Mouse (Mus musculus) kidney, adult 2 months (tissue): ENCODE results near the gene Cnpy3. TPM values are rescaled to one million over a fixed set of nuclear protein-coding genes. Genes with fewer than 3 reads are reported as not detected.
"Not testable (repeated sequence)": the region's sequence is repeated elsewhere in the genome, so short reads cannot be mapped to it uniquely, and the experiment has no call there.

ENCODE experiments used
- DNase-seq: peaks from one replicate; pipeline ENCODE4 v3.0.0; 2021
- H3K27ac ChIP-seq: fragments of 200-500 bp; 2 replicates; pipeline ENCODE4 v1.5.1; 2012; ENCODE audit warnings: low read depth, low read length, control low read depth, inconsistent platforms; ENCODE audit not compliant: insufficient read depth
- H3K27me3 ChIP-seq: fragments of 200-500 bp; replicated peaks from 2 replicates; pipeline ENCODE4 v1.6.1; 2012; ENCODE audit warnings: mild to moderate bottlenecking, moderate library complexity, low read length, inconsistent platforms; ENCODE audit not compliant: control insufficient read depth, insufficient read depth
- H3K36me3 ChIP-seq: fragments of 200-500 bp; 2 replicates; pipeline ENCODE4 v1.6.1; 2012; ENCODE audit warnings: mild to moderate bottlenecking, moderate library complexity, low read length, inconsistent platforms; ENCODE audit not compliant: control insufficient read depth, insufficient read depth
- H3K4me1 ChIP-seq: fragments of 200-500 bp; 2 replicates; pipeline ENCODE4 v1.6.1; 2011; ENCODE audit warnings: low read length; ENCODE audit not compliant: control insufficient read depth, insufficient read depth
- H3K4me3 ChIP-seq: fragments of 200-500 bp; 2 replicates; pipeline ENCODE4 v1.5.1; 2011; ENCODE audit warnings: mild to moderate bottlenecking, low read depth, low read length, control low read depth; ENCODE audit not compliant: insufficient read depth
- CTCF ChIP-seq: fragments of 200-500 bp; conservative IDR thresholded peaks from 2 replicates; pipeline ENCODE4 v1.5.1; 2011; ENCODE audit warnings: low read depth, mild to moderate bottlenecking, control low read depth, low read length, moderate library complexity, mixed read lengths; ENCODE audit not compliant: insufficient read depth, insufficient read length
- POLR2A ChIP-seq: fragments of 200-500 bp; IDR thresholded peaks from one replicate; pipeline ENCODE4 v1.6.1; 2011; ENCODE audit warnings: low read depth, low read length, control low read depth
- WGBS: fragments of 180-500 bp; shearing (Covaris S2); methylation state at CpG from one replicate; pipeline ENCODE4 v1.1.7; 2018; 5-methylcytosine and 5-hydroxymethylcytosine counted together
- polyA plus RNA-seq: library from polyadenylated mRNA; depleted of rRNA; stranded (reverse); fragments of >200 nt; gene quantifications from 2 replicates; pipeline ENCODE4 v1.2.3, GENCODE M21; 2012

Cnpy3 gene
- polyA plus RNA-seq, 1 experiment = 48.3 TPM

DNA sequence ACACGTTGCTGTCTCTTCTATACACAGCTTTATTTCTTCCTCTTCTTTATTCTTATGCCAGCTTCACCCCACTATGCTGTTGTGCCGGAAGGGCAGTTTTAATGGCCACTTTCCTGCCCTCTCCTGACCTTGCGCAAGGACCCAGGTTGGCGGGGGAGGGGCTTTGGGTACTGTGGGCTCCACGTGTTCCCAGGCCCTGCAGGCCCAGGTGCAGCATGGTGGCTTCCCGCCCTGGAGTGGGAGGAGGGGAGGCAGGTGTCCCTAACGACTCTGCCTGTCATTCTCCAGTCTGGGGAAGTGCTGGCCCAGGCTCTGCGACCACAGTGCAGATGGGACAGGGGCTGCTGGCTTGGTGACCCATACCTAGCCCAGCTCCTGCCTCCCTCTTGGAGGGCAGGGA is 15.9 kb upstream of the Cnpy3 start:
- DNase-seq = peak; percentile 27
- H3K4me1 ChIP-seq = peaks cover 7% of the 10 kb centered on the region; the same call in 1 of the 2 replicates
- no peaks in the 10 kb centered on the region for H3K27me3 ChIP-seq
- TF ChIP-seq POLR2A (no peak), CTCF (no peak)
- H3K4me3 ChIP-seq = no peak overlapping the region
- H3K36me3 ChIP-seq = no peaks in the 10 kb centered on the region
- H3K27ac ChIP-seq = no peak overlapping the region
- WGBS = 33% methylated on average over 8 of the region's 8 CpGs

DNA sequence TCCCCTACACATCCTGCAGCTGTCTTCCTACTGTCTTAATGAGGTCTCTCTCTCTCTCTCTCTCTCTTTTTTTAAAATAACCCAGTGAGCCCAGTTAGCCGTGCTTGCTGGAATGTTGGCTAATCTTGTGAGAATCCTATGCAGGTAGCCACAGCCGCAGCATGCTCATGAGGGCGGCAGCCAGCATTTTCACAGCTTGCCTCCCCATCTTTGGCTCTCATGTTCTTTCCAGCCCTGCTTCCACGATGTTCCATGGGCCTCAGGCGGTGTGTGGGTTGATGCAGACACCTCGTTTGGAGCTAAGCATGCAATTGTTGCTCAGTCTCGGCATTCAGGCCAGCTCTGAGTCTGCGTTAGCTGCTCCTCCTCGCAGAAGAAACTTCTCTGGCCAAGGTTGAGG is 12.9 kb upstream of the Cnpy3 start:
- not testable (repeated sequence) for H3K4me1 ChIP-seq, H3K27ac ChIP-seq, H3K4me3 ChIP-seq, H3K27me3 ChIP-seq, DNase-seq, H3K36me3 ChIP-seq
- 67% methylated on average over 9 of the region's 9 CpGs for WGBS

DNA sequence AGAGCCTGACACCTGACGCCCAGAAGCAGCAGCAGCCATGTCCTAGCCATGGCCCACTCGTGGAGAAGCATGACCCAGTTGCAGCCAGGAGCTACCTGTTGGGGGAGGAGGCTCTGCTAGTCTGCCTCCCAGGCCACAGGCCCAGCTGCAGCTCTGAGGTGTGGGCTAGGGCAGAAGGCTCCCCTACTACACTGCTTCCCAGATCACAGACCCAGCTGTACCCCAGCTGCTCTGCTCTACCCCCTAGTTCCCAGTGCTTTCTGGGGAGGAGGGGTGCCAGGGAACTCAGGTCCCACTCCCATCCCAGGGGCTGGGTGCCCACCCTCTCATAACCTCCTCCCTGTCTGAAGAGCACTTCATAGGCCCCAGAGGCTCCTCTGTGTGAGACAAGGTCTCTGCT is 11.5 kb upstream of the Cnpy3 start, which contains the start of gene Ptcra:
Ptcra (minus strand) TSS at position 169 of the 400 bp plus-strand sequence.
- H3K27ac ChIP-seq = no peak within 1 kb of the TSS
- no peaks in the 10 kb centered on the region for H3K36me3 ChIP-seq
- 53% methylated on average over 2 of the region's 2 CpGs for WGBS
- H3K27me3 ChIP-seq = no peaks in the 10 kb centered on the region
- DNase-seq = no peak
- TF ChIP-seq CTCF = no peak
- no peak for TF ChIP-seq POLR2A
- H3K4me1 ChIP-seq = no peaks in the 10 kb centered on the region
- no peak within 1 kb of the TSS for H3K4me3 ChIP-seq

DNA sequence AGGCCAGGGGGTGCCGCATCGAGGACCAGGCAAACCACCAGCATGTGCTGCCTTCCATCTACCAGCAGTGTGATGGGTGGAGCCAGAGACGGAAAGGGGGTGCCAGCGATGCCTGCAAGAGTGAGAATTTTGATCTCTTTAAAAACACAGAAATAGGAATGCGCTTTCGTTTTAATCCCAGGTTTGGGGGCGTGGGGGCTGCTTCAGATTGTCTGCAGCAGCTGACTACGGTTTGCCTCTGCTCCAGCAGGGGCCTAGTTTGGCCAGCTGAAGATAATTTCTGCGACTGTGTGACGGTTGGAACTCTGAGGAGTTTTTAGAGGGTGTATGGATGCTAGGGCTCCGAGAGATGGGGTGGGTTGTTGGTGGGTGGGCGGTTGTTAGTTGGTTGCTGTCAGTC is 6.7 kb upstream of the Cnpy3 start:
- H3K4me3 ChIP-seq = no peak overlapping the region
- WGBS = 88% methylated on average over 12 of the region's 12 CpGs
- no peak for TF ChIP-seq POLR2A
- no peak overlapping the region for H3K27ac ChIP-seq
- no peaks in the 10 kb centered on the region for H3K4me1 ChIP-seq
- no peak for DNase-seq
- no peaks in the 10 kb centered on the region for H3K27me3 ChIP-seq
- no peaks in the 10 kb centered on the region for H3K36me3 ChIP-seq

DNA sequence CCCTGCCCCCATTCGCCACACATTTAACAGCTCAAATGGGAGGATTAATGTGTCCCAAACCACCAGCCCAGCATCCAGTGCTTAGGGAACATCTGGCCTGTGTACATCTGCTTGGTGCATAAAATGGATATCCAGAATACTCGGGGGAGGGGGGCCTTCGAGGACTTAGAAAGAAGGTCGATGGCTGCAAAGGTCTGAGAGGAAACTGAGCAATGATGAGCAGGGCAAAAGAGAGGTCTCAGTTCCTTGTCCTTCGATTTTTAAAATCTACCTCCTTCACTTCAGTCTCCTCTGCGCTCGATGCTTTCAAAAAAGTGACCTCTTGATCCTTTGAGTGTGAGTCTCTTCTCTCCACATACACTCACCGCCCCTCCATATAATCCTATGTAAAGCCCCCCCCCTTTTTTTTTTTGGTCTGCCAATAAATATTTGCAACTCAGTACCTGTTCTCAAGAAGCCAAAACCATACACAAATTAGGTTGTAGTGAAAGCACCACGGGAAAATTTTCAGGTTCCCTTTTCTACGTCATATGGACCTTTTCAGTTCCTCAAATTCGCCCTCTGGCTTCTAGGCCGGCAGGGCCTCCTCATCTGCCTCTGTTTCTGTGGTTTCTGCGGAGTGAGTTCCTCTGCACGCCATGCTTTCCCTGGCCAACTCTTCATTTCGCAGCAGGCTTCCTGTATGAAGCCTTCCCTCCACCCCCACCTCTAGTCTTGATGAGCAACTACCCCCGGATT is 789 bp downstream of the Cnpy3 start:
- Histone ChIP-seq H3K4me3 (peak overlapping the region; percentile 80), H3K27ac (peak overlapping the region; percentile 53; the same call in 1 of the 2 replicates), H3K36me3 (no peaks in the 10 kb centered on the region), H3K4me1 (peaks cover 4% of the 10 kb centered on the region; the same call in 1 of the 2 replicates), H3K27me3 (no peaks in the 10 kb centered on the region)
- 13% methylated on average over 16 of the region's 16 CpGs for WGBS
- no peak for DNase-seq
- TF ChIP-seq CTCF (no peak), POLR2A (no peak)

DNA sequence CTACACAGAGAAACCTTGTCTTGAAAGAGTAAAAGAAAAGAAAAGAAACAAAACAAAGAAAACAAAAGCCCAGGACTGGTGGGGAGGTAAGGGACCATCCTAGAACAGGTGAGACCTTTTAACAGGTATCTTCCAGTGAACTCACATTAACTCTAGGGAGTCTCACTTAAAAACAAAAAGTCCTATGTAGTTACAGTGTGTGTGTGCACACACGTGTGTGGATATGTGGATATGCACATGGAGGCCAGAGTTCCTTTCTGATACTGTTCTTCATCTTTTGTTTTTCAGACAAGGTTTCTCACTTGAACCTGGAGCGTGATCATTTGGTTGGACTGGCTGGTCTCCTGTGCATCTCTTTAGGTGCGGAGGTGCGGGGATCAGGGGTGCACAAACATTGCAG is 1.4 kb downstream of the Cnpy3 start:
- Histone ChIP-seq H3K4me1 (peaks cover 4% of the 10 kb centered on the region; the same call in 1 of the 2 replicates), H3K27ac (no peak overlapping the region), H3K27me3 (no peaks in the 10 kb centered on the region), H3K4me3 (no peak overlapping the region), H3K36me3 (no peaks in the 10 kb centered on the region)
- no peak for DNase-seq
- 92% methylated on average over 4 of the region's 4 CpGs for WGBS
- no peak for TF ChIP-seq CTCF
- no peak for TF ChIP-seq POLR2A

DNA sequence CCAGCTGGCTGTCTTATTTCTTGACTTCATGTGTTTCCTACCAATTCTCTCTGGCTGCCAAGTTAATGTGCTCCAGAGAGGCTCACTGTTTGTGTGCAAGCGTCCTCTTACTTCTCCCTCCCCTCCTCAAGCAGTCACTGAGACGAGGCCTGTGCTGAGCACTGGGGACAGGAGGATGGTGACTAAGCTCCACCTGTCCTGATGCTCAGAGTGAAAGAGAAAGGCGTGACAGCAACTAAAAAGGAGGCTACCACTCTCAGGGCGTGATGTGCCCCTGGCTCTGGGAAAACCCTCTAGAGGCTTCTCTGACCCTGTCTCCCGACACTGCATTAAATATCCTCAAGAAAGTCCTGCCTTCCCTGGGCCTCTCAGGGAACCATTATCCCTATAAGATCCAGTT is 2.7 kb downstream of the Cnpy3 start:
- no peak overlapping the region for H3K27ac ChIP-seq
- H3K4me1 ChIP-seq = peaks cover 4% of the 10 kb centered on the region; the same call in 1 of the 2 replicates
- no peak for DNase-seq
- TF ChIP-seq POLR2A = no peak
- TF ChIP-seq CTCF = no peak
- no peak overlapping the region for H3K4me3 ChIP-seq
- H3K27me3 ChIP-seq = no peaks in the 10 kb centered on the region
- H3K36me3 ChIP-seq = no peaks in the 10 kb centered on the region
- 89% methylated on average over 5 of the region's 5 CpGs for WGBS
